Mouse (Mus musculus): ENCODE results near the gene Snrpc. TPM values are rescaled to one million over a fixed set of nuclear protein-coding genes. Genes with fewer than 3 reads are reported as not detected.
"Not testable (repeated sequence)": the region's sequence is repeated elsewhere in the genome, so short reads cannot be mapped to it uniquely, and the experiment has no call there.

Snrpc gene
- 318 TPM for polyA plus RNA-seq (2012; fragmentation: generic; extraction: Trizol)
- long read RNA-seq, experiment 1, transcript Snrpc-201 (6 exons, 758 nt), result major isoform, 66 of 79 reads
- long read RNA-seq, experiment 1, partial matches to known transcripts, result 10 of 79 reads
- long read RNA-seq, experiment 1, other reads (novel, unspliced or antisense), result 2 of 79 reads
- long read RNA-seq, experiment 2, transcript Snrpc-201 (6 exons, 758 nt), result major isoform, 16 of 17 reads
- long read RNA-seq, experiment 2, partial matches to known transcripts, result 0 of 17 reads
- long read RNA-seq, experiment 2, other reads (novel, unspliced or antisense), result 0 of 17 reads

DNA sequence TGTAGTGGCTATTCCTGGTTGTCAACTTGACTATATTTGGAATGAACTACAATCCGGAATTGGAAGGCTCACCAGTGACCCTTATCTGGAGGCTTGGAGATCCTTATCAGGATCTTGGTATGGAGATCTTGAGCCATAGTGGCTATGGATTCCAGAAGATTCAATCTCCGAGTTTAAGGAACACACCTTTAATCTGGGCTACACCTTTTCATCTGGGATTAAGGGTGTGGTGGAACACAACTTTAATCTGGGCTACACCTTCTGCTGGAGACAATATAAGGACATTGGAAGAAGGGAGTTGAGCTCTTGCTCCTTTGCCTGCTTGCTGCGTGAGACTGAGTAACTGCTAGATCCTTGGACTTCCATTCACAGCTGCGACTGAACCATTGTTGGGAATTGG is at the start of gene Snrpc:
Snrpc (plus strand) TSS at position 301 of the 400 bp plus-strand sequence.
- peaks cover 12% of the 10 kb centered on the region for H3K36me3 ChIP-seq (ENCODE audit: control insufficient read depth, insufficient read depth)
- not testable (repeated sequence) for H3ac ChIP-seq (ENCODE audit: control insufficient read depth, insufficient read length, low read depth); H3K4me3 ChIP-seq (ENCODE audit: insufficient read depth, poor library complexity, severe bottlenecking); H3K79me3 ChIP-seq (ENCODE audit: low read depth)
- H3K27me3 ChIP-seq (ENCODE audit: control insufficient read depth, insufficient read depth, insufficient read length), result peaks cover 13% of the 10 kb centered on the region
- peaks cover 28% of the 10 kb centered on the region for H3K79me2 ChIP-seq (ENCODE audit: control insufficient read depth, insufficient read depth)

DNA sequence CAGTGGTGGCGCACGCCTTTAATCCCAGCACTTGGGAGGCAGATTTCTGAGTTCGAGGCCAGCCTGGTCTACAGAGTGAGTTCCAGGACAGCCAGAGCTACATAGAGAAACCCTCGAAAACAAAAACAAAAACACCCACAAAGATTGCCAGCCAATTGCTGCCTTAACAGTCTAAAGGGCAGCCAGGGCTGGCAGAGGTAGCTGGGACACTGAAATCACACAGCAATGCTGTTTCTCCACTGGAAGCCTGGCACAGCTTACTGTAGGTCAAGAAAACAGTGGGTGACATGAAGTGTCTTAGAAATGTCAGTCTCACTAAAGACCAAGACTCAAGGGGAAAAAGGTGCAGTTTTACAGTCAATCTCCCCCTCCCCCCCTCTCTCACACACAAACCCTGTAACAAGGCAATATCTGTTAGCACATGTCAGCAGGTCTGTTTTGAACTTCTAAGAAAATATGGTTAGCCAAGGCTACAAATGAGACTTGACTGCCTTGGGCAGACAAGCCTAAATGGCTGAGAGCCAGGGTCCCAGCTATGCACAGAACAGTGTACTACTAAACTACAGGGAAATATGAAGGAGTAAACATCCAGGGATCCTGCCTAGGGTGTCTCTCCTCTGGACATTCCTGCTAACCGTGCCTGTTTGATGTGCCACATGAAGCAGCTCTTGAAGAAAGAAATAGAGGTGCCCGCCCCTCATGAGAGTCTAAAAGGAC is 49.3 kb upstream of the Snrpc start:
- H3K36me3 ChIP-seq (ENCODE audit: control insufficient read depth, insufficient read depth), result peaks cover 29% of the 10 kb centered on the region

GRCm38 (mm10) chr17:27790015-27790414 is 47.9 kb upstream of the Snrpc start:
- H3K4me3 ChIP-seq (ENCODE audit: insufficient read depth, poor library complexity, severe bottlenecking), result no peak overlapping the region
- H3ac ChIP-seq (ENCODE audit: control insufficient read depth, insufficient read length, low read depth), result no peak overlapping the region
- H3K79me2 ChIP-seq (ENCODE audit: control insufficient read depth, insufficient read depth), result peaks cover 80% of the 10 kb centered on the region
- peaks cover 29% of the 10 kb centered on the region for H3K36me3 ChIP-seq (ENCODE audit: control insufficient read depth, insufficient read depth)
- peaks cover 47% of the 10 kb centered on the region for H3K79me3 ChIP-seq (ENCODE audit: low read depth)
- TF ChIP-seq USF1 (IDR thresholded peaks at IDR 0.05; ENCODE audit: low read depth), result no peak
- TF ChIP-seq FOSL1 (IDR thresholded peaks at IDR 0.05; ENCODE audit: insufficient read depth, low read length, poor library complexity, severe bottlenecking), result no peak
- no peak for TF ChIP-seq MYOG (IDR thresholded peaks at IDR 0.05; ENCODE audit: control insufficient read depth, extremely low read depth, insufficient read length)
- TF ChIP-seq MAX (IDR thresholded peaks at IDR 0.05), result no peak
- TF ChIP-seq MYOD1 (IDR thresholded peaks at IDR 0.05; ENCODE audit: control insufficient read depth, insufficient read length, low read depth), result no peak
- TF ChIP-seq CEBPB (IDR thresholded peaks at IDR 0.05; ENCODE audit: low read depth), result no peak
- no peak for TF ChIP-seq CTCF (IDR thresholded peaks at IDR 0.05; ENCODE audit: control insufficient read depth, insufficient read depth, insufficient read length)
- no peaks in the 10 kb centered on the region for H3K27me3 ChIP-seq (ENCODE audit: control insufficient read depth, insufficient read depth, insufficient read length)

More for the DNA sequence above, 49.3 kb upstream of the Snrpc start:
- TF ChIP-seq FOSL1 (IDR thresholded peaks at IDR 0.05; ENCODE audit: insufficient read depth, low read length, poor library complexity, severe bottlenecking) (no peak), MAX (IDR thresholded peaks at IDR 0.05) (no peak), CEBPB (IDR thresholded peaks at IDR 0.05; ENCODE audit: low read depth) (no peak), MYOG (IDR thresholded peaks at IDR 0.05; ENCODE audit: control insufficient read depth, extremely low read depth, insufficient read length) (no peak), MYOD1 (IDR thresholded peaks at IDR 0.05; ENCODE audit: control insufficient read depth, insufficient read length, low read depth) (no peak), CTCF (IDR thresholded peaks at IDR 0.05; ENCODE audit: control insufficient read depth, insufficient read depth, insufficient read length) (no peak), USF1 (IDR thresholded peaks at IDR 0.05; ENCODE audit: low read depth) (no peak)
- H3K79me3 ChIP-seq (ENCODE audit: low read depth), result peaks cover 36% of the 10 kb centered on the region
- peaks cover 66% of the 10 kb centered on the region for H3K79me2 ChIP-seq (ENCODE audit: control insufficient read depth, insufficient read depth)
- no peak overlapping the region for H3ac ChIP-seq (ENCODE audit: control insufficient read depth, insufficient read length, low read depth)
- no peaks in the 10 kb centered on the region for H3K27me3 ChIP-seq (ENCODE audit: control insufficient read depth, insufficient read depth, insufficient read length)
- no peak overlapping the region for H3K4me3 ChIP-seq (ENCODE audit: insufficient read depth, poor library complexity, severe bottlenecking)

GRCm38 (mm10) chr17:27790976-27791375 is 47.0 kb upstream of the Snrpc start:
- H3K4me3 ChIP-seq (ENCODE audit: insufficient read depth, poor library complexity, severe bottlenecking), result no peak overlapping the region
- peaks cover 21% of the 10 kb centered on the region for H3K36me3 ChIP-seq (ENCODE audit: control insufficient read depth, insufficient read depth)
- H3ac ChIP-seq (ENCODE audit: control insufficient read depth, insufficient read length, low read depth), result no peak overlapping the region
- TF ChIP-seq CTCF (IDR thresholded peaks at IDR 0.05; ENCODE audit: control insufficient read depth, insufficient read depth, insufficient read length), result no peak
- no peak for TF ChIP-seq FOSL1 (IDR thresholded peaks at IDR 0.05; ENCODE audit: insufficient read depth, low read length, poor library complexity, severe bottlenecking)
- no peak for TF ChIP-seq USF1 (IDR thresholded peaks at IDR 0.05; ENCODE audit: low read depth)
- TF ChIP-seq MAX (IDR thresholded peaks at IDR 0.05), result no peak
- TF ChIP-seq CEBPB (IDR thresholded peaks at IDR 0.05; ENCODE audit: low read depth), result no peak
- TF ChIP-seq MYOG (IDR thresholded peaks at IDR 0.05; ENCODE audit: control insufficient read depth, extremely low read depth, insufficient read length), result no peak
- TF ChIP-seq MYOD1 (IDR thresholded peaks at IDR 0.05; ENCODE audit: control insufficient read depth, insufficient read length, low read depth), result no peak
- H3K79me2 ChIP-seq (ENCODE audit: control insufficient read depth, insufficient read depth), result peaks cover 87% of the 10 kb centered on the region
- peaks cover 51% of the 10 kb centered on the region for H3K79me3 ChIP-seq (ENCODE audit: low read depth)
- H3K27me3 ChIP-seq (ENCODE audit: control insufficient read depth, insufficient read depth, insufficient read length), result no peaks in the 10 kb centered on the region

DNA sequence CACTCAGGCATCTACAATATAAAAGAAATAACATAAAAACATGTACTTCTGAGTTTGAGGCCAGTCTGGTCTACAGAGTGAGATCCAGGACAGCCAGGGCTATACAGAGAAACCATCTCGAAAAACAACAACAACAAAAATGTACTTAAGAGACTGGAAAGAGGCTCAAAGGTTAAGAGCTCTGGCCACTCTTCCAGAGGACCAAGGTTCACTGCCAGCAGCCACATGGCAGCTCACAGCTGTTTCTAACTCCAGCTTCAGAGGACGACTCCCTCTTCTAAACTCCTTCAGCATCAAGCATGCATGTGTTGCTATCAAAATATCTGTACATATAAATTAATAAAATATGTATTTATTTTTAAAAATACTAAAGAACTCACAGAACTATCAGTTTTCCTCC is 46.4 kb upstream of the Snrpc start:
- H3ac ChIP-seq (ENCODE audit: control insufficient read depth, insufficient read length, low read depth), result no peak overlapping the region
- H3K4me3 ChIP-seq (ENCODE audit: insufficient read depth, poor library complexity, severe bottlenecking), result no peak overlapping the region
- H3K79me2 ChIP-seq (ENCODE audit: control insufficient read depth, insufficient read depth), result peaks cover 87% of the 10 kb centered on the region
- H3K79me3 ChIP-seq (ENCODE audit: low read depth), result peaks cover 56% of the 10 kb centered on the region
- TF ChIP-seq CEBPB (IDR thresholded peaks at IDR 0.05; ENCODE audit: low read depth) (no peak), MAX (IDR thresholded peaks at IDR 0.05) (no peak), MYOG (IDR thresholded peaks at IDR 0.05; ENCODE audit: control insufficient read depth, extremely low read depth, insufficient read length) (no peak), USF1 (IDR thresholded peaks at IDR 0.05; ENCODE audit: low read depth) (no peak), FOSL1 (IDR thresholded peaks at IDR 0.05; ENCODE audit: insufficient read depth, low read length, poor library complexity, severe bottlenecking) (no peak), CTCF (IDR thresholded peaks at IDR 0.05; ENCODE audit: control insufficient read depth, insufficient read depth, insufficient read length) (no peak), MYOD1 (IDR thresholded peaks at IDR 0.05; ENCODE audit: control insufficient read depth, insufficient read length, low read depth) (no peak)
- H3K36me3 ChIP-seq (ENCODE audit: control insufficient read depth, insufficient read depth), result peaks cover 19% of the 10 kb centered on the region
- no peaks in the 10 kb centered on the region for H3K27me3 ChIP-seq (ENCODE audit: control insufficient read depth, insufficient read depth, insufficient read length)
